Comparison of ENCODE assay signal across 21 mouse cellular contexts in genomic region chr1:129635146-129635545, GRCm38 (mm10).
A peak's percentile ranks its signal among the peaks of the same experiment; 100 is the strongest.
DNase-seq lines count a peak whose midpoint lies in the region; ATAC-seq and TF ChIP-seq lines count a peak whose summit lies in the region.
"Had no signal": no experiment of that assay in that cellular context is flagged by ENCODE, and none has a peak within 500 bp of the region (broad histone marks: within the 10 kb centered on the region; RNA-seq: fewer than 3 reads in every experiment).

No protein-coding gene starts in this region.

- no peak for TF ChIP-seq POLR2A in limb, embryonic 14.5 days (IDR thresholded peaks at IDR 0.05; ENCODE audit: borderline replicate concordance, extremely low read depth, insufficient read depth, insufficient read length)

- 59% methylated on average over 4 of the region's 4 CpGs for WGBS in embryonic facial prominence, embryonic 14.5 days
- WGBS in embryonic facial prominence, embryonic 10.5 days: 73% methylated on average over 4 of the region's 4 CpGs
- WGBS in limb, embryonic 14.5 days: 64% methylated on average over 4 of the region's 4 CpGs
- WGBS in limb, embryonic 10.5 days: 82% methylated on average over 4 of the region's 4 CpGs

- H3K27me3 ChIP-seq in embryonic facial prominence, embryonic 14.5 days (replicated peaks; ENCODE audit: control insufficient read depth, insufficient read depth, low read length): no peaks in the 10 kb centered on the region
- no peaks in the 10 kb centered on the region for H3K27me3 ChIP-seq in embryonic facial prominence, embryonic 10.5 days (replicated peaks; ENCODE audit: low read depth, poor library complexity, severe bottlenecking)
- H3K27me3 ChIP-seq in limb, embryonic 14.5 days (ENCODE audit: control insufficient read depth, insufficient read depth, low read length): no peaks in the 10 kb centered on the region
- H3K27me3 ChIP-seq in limb, embryonic 10.5 days (ENCODE audit: low read depth, poor library complexity, severe bottlenecking): no peaks in the 10 kb centered on the region
- H3K27me3 ChIP-seq: embryonic facial prominence, embryonic 15.5 days; forebrain, embryonic 15.5 days; hindbrain, embryonic 13.5 days had no signal

- no peak overlapping the region for H3K4me2 ChIP-seq in embryonic facial prominence, embryonic 14.5 days (ENCODE audit: low read depth, low read length)
- H3K4me2 ChIP-seq in limb, embryonic 14.5 days (replicated peaks; ENCODE audit: low read depth, low read length, severe bottlenecking): no peak overlapping the region
- H3K4me2 ChIP-seq: embryonic facial prominence, embryonic 15.5 days; forebrain, embryonic 15.5 days; heart, embryonic 11.5 days; hindbrain, embryonic 13.5 days had no signal

- H3K4me3 ChIP-seq in embryonic facial prominence, embryonic 14.5 days (ENCODE audit: low read depth, low read length): no peak overlapping the region
- H3K4me3 ChIP-seq in embryonic facial prominence, embryonic 10.5 days: no peak overlapping the region
- no peak overlapping the region for H3K4me3 ChIP-seq in limb, embryonic 14.5 days (replicated peaks; ENCODE audit: low read length)
- H3K4me3 ChIP-seq in limb, embryonic 10.5 days: no peak overlapping the region
- H3K4me3 ChIP-seq: embryonic facial prominence, embryonic 15.5 days; forebrain, embryonic 15.5 days; hindbrain, embryonic 13.5 days had no signal

- no peaks in the 10 kb centered on the region for H3K9me3 ChIP-seq in embryonic facial prominence, embryonic 14.5 days (ENCODE audit: control insufficient read depth, low read length)
- no peaks in the 10 kb centered on the region for H3K9me3 ChIP-seq in embryonic facial prominence, embryonic 10.5 days
- no peaks in the 10 kb centered on the region for H3K9me3 ChIP-seq in limb, embryonic 14.5 days (ENCODE audit: control insufficient read depth, low read length)
- H3K9me3 ChIP-seq in limb, embryonic 10.5 days (replicated peaks): no peaks in the 10 kb centered on the region
- H3K9me3 ChIP-seq: embryonic facial prominence, embryonic 15.5 days; forebrain, embryonic 15.5 days; hindbrain, embryonic 13.5 days had no signal

- H3K36me3 ChIP-seq in embryonic facial prominence, embryonic 14.5 days (ENCODE audit: control insufficient read depth, insufficient read depth, low read length): no peaks in the 10 kb centered on the region
- H3K36me3 ChIP-seq in embryonic facial prominence, embryonic 10.5 days (replicated peaks): no peaks in the 10 kb centered on the region
- H3K36me3 ChIP-seq in limb, embryonic 14.5 days (ENCODE audit: control insufficient read depth, insufficient read depth, low read length): no peaks in the 10 kb centered on the region
- H3K36me3 ChIP-seq in limb, embryonic 10.5 days: no peaks in the 10 kb centered on the region
- H3K36me3 ChIP-seq: embryonic facial prominence, embryonic 15.5 days; forebrain, embryonic 15.5 days; hindbrain, embryonic 13.5 days had no signal

- ATAC-seq in embryonic facial prominence, embryonic 14.5 days (ENCODE audit: low read depth): no peak
- no peak for ATAC-seq in limb, embryonic 14.5 days (ENCODE audit: low FRiP score, low read depth)
- no peak for ATAC-seq in inflammation-experienced regulatory T-cells, adult 6 months
- ATAC-seq: forebrain, embryonic 15.5 days; hindbrain, embryonic 16.5 days; intestine, embryonic 16.5 days had no signal

- peak; percentile 67 for DNase-seq in embryonic facial prominence, embryonic 14.5 days (ENCODE audit: low spot score)
- no peak for DNase-seq in embryonic facial prominence, embryonic 10.5 days (ENCODE audit: low spot score)
- peak; percentile 5 for DNase-seq in limb, embryonic 14.5 days (ENCODE audit: low spot score)
- DNase-seq in limb, embryonic 10.5 days (ENCODE audit: low spot score): no peak
- DNase-seq in brain, adult 2 months (ENCODE audit: low read depth, low spot score): peak; percentile 46
- no peak for DNase-seq in cerebellum, adult 11 months
- DNase-seq: adrenal gland, adult 2 months; adrenal gland, postnatal 14 days; cerebellum, adult 2 months; cerebellum, adult 9-11 months; cerebellum, postnatal 25 days; embryo, embryonic 11 days; gastrocnemius, postnatal 10 days; heart, adult 11 months had no signal

- no peak overlapping the region for H3K9ac ChIP-seq in embryonic facial prominence, embryonic 14.5 days (ENCODE audit: low read depth, low read length)
- no peak overlapping the region for H3K9ac ChIP-seq in limb, embryonic 14.5 days (ENCODE audit: low read depth, low read length, severe bottlenecking)
- H3K9ac ChIP-seq: embryonic facial prominence, embryonic 15.5 days; forebrain, embryonic 15.5 days; hindbrain, embryonic 13.5 days had no signal

- H3K27ac ChIP-seq in embryonic facial prominence, embryonic 14.5 days (replicated peaks; ENCODE audit: low read depth, low read length): no peak overlapping the region
- no peak overlapping the region for H3K27ac ChIP-seq in embryonic facial prominence, embryonic 10.5 days (replicated peaks)
- no peak overlapping the region for H3K27ac ChIP-seq in limb, embryonic 14.5 days (replicated peaks; ENCODE audit: low read depth, low read length)
- H3K27ac ChIP-seq in limb, embryonic 10.5 days: no peak overlapping the region
- H3K27ac ChIP-seq: embryonic facial prominence, embryonic 15.5 days; forebrain, embryonic 15.5 days; hindbrain, embryonic 13.5 days had no signal

- no peaks in the 10 kb centered on the region for H3K4me1 ChIP-seq in embryonic facial prominence, embryonic 14.5 days (ENCODE audit: control insufficient read depth, insufficient read depth, low read length)
- H3K4me1 ChIP-seq in embryonic facial prominence, embryonic 10.5 days: no peaks in the 10 kb centered on the region
- no peaks in the 10 kb centered on the region for H3K4me1 ChIP-seq in limb, embryonic 14.5 days (ENCODE audit: control insufficient read depth, insufficient read depth, low read length)
- H3K4me1 ChIP-seq in limb, embryonic 10.5 days: no peaks in the 10 kb centered on the region
- H3K4me1 ChIP-seq: embryonic facial prominence, embryonic 15.5 days; forebrain, embryonic 15.5 days; hindbrain, embryonic 13.5 days had no signal

Comparison
In these comparisons a context has a peak if more than half of its experiments do, and no peak if none do; other contexts are left out.
1. DNase-seq: peak in embryonic facial prominence, embryonic 14.5 days (single experiment), limb, embryonic 14.5 days (single experiment) and brain, adult 2 months (single experiment); none in embryonic facial prominence, embryonic 10.5 days (single experiment), limb, embryonic 10.5 days (single experiment) and cerebellum, adult 11 months (single experiment).